Mouse (Mus musculus): ENCODE data around the gene Gm5150. TPM values are rescaled to one million over a fixed set of nuclear protein-coding genes. Genes with fewer than 3 reads are reported as not detected.
"Not testable (repeated sequence)": the region's sequence is repeated elsewhere in the genome, so short reads cannot be mapped to it uniquely, and the experiment has no call there.

The Gm5150 gene
- under 1 TPM; 0.31 to 0.63 TPM for total RNA-seq (2021)
- not detected in 2 replicates for polyA plus RNA-seq (2012; rRNA removed)
- long read RNA-seq, partial matches to known transcripts: 0 of 1 reads
- long read RNA-seq, other reads (novel, unspliced or antisense): 1 of 1 reads

DNA sequence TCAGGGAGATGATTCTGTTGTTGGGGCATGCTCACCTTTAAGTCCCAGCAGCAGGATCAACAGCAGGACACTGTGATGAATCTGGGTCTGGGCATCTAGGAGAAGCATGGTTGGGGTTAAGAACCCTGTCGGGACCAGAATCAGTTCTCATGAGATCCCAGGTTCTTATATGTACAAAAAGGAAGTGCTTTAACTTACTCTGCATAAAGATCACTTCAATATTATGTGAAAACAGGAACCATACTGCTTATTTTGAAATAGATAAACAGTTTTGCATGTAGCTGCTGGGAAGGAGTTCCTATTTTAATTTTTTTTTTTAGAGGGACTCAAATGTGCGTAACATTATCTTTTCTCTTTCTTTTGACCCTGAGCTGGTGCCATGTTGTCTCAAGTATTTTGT is at the start of gene Gm5150:
Gm5150 (minus strand) TSS at position 223 of the 400 bp plus-strand sequence.
- DNase-seq: no peak

DNA sequence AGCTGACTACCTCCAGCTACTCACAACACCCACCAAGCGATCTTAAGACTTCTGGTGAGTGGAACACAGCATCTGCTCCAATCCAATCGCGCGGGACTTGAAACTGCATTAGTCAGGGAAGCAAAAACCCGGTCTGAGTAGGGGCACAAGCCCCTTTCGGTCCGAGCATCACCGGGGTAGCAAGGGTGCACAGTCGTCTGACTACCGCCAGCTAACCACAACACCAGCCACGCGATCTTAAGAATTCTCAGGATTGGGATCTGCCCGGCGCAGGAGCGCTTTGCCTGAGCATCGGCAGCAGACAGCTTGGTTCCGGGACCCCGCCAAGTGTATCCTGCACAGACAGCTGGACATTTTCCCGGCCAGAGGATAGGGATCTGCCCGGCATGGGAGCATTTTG is 45.5 kb upstream of the Gm5150 start:
- DNase-seq: not testable (repeated sequence)

DNA sequence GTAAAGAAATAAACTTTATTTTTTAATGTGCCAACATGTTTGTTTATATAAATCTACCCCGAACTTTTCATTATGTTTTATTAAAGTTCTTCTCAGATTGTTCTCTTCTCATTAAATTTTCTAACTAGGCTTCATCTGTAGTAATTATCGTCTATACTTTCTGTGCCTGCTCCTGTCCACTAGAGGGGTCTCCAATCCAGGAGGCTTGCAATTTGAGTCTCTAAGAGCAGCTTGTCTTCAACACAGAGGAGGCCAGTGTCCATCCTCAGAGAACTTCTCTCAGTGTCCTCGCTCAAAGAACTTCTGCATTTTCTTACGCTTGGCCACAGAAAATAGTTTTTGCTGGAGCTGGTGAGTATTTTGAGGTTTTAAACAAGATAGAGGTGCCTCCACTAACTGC is 41.1 kb upstream of the Gm5150 start:
- no peak for DNase-seq

DNA sequence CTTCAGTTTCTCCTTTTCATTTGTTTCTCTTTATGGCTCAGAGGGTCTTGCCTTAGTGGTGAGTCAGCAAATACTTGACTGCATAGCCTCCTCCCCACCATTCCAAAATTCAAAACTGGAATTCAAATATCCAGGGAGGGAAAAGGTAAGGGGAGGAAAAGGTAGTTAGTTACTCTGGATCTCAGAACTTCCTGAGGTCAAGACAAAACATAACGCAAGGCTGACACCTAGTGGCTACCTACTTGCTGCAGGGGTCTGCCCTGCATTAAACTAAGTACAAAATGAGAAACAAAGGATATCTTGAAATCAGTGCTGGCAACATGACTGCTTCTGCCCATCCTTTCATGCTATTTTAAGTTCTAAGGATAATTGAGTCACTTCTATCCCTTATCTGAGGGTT is 37.1 kb upstream of the Gm5150 start:
- DNase-seq: peak; percentile 14

DNA sequence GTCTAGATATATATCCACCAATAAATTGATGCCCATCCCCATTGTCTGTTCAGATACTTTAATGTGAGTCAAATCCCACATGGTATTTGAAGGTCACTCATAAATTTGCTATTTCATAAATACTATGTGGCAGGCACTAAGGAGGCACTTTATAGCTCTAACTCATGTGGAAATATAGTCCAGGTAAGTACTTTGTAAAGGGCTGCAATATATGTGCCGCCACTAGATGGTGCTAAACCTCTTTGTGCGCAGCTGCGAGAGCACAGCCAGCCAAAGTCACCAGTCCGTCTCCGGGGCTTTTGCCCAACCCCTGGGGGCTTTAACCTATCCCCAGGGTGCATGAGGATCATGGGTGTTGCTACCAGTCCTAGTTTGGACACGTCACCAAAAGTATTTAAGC is 18.8 kb upstream of the Gm5150 start:
- peak; percentile 42 for DNase-seq

DNA sequence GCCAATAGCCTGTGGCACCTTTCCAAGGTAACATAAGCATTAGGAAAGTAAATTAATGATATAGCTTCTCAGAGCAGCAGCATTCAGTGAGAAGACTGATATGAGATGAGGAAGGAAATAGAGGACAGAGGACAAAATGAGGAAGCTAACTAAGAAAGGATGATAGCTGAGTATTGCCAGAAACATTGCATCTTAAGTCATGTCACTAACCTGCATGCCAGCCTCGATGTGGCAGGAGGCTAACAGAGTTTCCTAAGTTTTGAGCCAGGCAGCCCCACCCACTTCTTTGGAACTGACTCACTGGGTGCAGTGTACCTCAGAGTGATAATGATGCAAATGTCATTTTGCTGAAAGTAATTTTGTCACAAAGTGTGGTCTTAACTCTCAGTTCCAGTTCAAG is 16.0 kb upstream of the Gm5150 start:
- no peak for DNase-seq

DNA sequence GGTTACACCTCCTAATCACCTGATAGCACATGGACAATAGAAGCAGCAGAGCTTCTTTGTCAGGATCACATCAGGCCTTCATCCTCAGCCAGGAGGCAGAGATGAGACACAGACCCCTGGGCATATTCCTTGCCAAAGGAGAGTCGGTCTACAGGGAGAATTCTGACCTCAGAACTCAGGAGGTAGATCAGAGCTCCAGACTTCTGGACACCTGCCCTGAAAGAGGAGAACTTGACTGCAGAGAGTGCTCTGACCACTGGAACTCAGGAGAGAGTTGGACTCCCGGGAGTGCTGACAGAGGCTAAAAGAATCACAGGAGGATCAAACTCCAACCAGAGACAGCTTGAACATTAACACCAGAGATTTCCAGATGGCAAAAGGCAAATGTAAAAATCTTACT is 8.2 kb upstream of the Gm5150 start:
- not testable (repeated sequence) for DNase-seq

DNA sequence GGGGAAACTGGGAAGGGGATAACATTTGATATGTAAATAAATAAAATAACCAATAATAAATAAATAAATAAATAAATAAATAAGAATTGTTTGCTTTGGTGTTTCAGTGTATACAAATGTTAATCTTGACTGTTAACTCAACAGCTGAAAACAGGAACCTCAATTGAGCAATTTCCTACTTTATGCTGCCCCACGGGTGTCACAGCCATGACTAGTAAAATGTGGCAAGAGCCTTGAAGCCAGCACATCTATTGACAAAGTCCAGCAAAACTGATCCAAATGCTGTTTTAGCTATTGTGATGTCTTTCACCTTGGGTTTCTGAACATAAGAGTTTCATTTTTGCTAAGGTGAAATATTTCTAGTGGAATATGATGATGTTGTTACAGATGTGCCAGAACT is 1.6 kb upstream of the Gm5150 start:
- no peak for DNase-seq

DNA sequence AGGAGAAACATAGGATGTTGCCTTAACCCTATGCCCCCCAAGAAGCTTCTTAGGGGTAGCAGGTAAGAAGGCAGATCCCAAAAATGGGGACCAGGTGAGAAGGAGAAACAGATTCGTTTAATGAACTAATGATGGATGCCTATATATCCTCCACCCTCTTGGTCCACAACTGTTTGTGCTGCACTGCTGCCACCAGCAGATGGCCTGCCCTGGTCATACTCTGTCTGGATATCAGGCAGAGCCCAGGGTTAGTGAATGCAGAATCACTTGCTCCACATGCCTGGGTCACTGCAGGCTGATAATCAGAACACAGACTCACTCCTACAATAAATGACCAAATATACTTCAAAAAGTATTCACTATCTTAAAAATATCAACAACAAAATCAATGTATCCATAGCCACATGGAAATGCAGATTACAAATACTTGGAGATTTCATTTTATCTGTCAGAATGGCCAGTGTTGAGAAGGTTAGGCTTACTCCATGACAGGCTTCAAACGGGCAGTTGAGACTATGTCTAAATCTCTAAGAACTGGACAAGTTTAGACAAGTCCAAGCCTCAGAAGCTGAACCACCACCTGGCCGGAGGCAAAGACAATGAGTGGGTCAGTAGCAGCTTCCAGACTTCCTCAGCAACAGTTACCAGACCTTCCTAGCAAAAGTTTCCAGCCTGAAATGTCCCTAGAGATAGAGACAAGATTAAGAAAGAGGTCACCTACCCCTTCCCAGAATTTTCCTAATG is 2.2 kb downstream of the Gm5150 start:
- no peak for DNase-seq

DNA sequence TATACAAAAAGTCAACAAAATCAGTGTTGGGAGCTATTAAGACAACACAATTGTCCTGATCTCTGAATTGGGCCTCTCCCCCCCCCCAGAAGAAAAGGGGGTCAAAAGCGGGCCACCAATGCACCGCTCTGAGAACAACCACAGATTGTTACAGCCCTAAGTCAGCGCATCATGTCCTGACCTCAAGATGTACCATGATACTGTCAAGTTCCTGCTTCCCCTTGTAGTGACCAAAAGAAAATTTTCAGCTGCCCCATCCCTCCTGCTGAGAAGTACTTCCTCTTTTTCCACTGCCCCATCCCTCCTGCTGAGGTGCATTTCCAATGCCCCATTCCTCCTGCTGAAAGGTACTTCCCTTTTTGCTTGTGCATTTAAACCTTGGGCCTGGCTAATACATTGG is 6.8 kb downstream of the Gm5150 start:
- DNase-seq: not testable (repeated sequence)

DNA sequence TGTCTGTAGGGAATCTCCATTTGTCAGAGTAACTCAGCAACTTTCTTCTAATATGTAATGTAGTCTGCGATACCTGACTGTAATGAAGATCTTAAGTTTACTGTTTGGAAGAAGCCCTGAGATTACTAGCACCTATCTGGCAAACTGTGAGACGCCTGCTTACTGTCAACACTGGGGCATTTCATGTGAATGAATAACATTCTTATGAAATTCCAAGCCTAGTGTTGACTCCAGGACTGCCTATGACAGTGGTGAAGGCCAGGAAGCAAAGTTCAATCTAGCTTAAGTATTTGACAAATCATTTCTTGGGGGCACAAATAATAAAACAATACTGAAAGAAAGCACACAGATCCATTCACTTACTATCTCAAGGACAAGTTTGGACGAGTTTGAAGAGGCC is 24.0 kb downstream of the Gm5150 start:
- no peak for DNase-seq

DNA sequence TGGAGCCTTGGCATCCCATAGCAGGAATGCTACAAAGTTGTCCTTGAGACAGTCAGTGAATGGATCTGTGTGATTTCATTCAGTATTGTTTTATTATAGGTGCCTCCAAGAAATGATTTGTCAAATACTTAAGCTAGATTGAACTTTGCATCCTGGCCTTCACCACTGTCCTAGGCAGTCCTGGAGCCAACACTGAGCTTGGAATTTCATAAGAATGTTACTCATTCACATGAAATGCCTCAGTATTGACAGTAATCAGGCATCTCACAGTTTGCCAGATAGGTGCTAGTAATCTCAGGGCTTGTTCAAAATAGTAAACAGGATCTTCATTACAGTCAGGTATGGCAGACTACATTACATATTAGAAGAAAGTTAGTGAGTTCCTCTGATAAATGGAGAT is 49.3 kb downstream of the Gm5150 start:
- no peak for DNase-seq

Small RNA genes within 50 kb of the gene (microRNA-seq; reads per million reads assigned to microRNA genes)
- 0 reads per million in 2 experiments for gene Gm24694

Other genes starting within 250 kb of the Gm5150 start
- gene Sirpb1c, start 157.9 kb downstream of the Gm5150 start, total RNA-seq (2021): 1 to 10 TPM in 1 of 2 experiments, under 1 TPM in 1; 0.40 to 1.3 TPM
- 0.15 and 0.17 TPM in 2 replicates for gene Sirpb1c, start 157.9 kb downstream of the Gm5150 start, polyA plus RNA-seq (2012; rRNA removed)